Mouse (Mus musculus): Measurements from ENCODE around the gene Ugt8a. TPM values are rescaled to one million over a fixed set of nuclear protein-coding genes. Genes with fewer than 3 reads are reported as not detected.

The Ugt8a gene
- 1.4 and 2.2 TPM in 2 replicates for polyA plus RNA-seq (2012; rRNA removed)

- H3K27me3 ChIP-seq (ENCODE audit: control insufficient read depth, insufficient read depth, low read length): no peaks in the 10 kb centered on the region
- H3K36me3 ChIP-seq (ENCODE audit: control insufficient read depth, insufficient read depth, low read length): no peaks in the 10 kb centered on the region
- TF ChIP-seq POLR2A (IDR thresholded peaks at IDR 0.05; ENCODE audit: control insufficient read depth, low read depth, low read length) (no peak), CTCF (IDR thresholded peaks at IDR 0.05; ENCODE audit: control insufficient read depth, insufficient read depth, insufficient replicate concordance, low read depth, low read length) (no peak)
- peaks cover 5% of the 10 kb centered on the region for H3K4me1 ChIP-seq (ENCODE audit: control insufficient read depth, insufficient read depth, low read length)
- H3K4me3 ChIP-seq (ENCODE audit: control insufficient read depth, low read depth, low read length): peak within 1 kb of the TSS; percentile 86
- H3K27ac ChIP-seq (ENCODE audit: control insufficient read depth, insufficient read depth, low read depth, low read length): peak within 1 kb of the TSS; percentile 75
Measured at GRCm38 (mm10) chr3:125938092-125938755, at the start of gene Ugt8a. Gene Ugt8a (minus strand): TSS chr3:125938619.

GRCm38 (mm10) chr3:125986639-125987038, 48.2 kb upstream of the Ugt8a start:
- Histone ChIP-seq H3K27ac (ENCODE audit: control insufficient read depth, insufficient read depth, low read depth, low read length) (no peak overlapping the region), H3K27me3 (ENCODE audit: control insufficient read depth, insufficient read depth, low read length) (no peaks in the 10 kb centered on the region), H3K4me1 (ENCODE audit: control insufficient read depth, insufficient read depth, low read length) (no peaks in the 10 kb centered on the region), H3K4me3 (ENCODE audit: control insufficient read depth, low read depth, low read length) (no peak overlapping the region), H3K36me3 (ENCODE audit: control insufficient read depth, insufficient read depth, low read length) (no peaks in the 10 kb centered on the region)
- TF ChIP-seq POLR2A (IDR thresholded peaks at IDR 0.05; ENCODE audit: control insufficient read depth, low read depth, low read length): no peak
- TF ChIP-seq CTCF (IDR thresholded peaks at IDR 0.05; ENCODE audit: control insufficient read depth, insufficient read depth, insufficient replicate concordance, low read depth, low read length): no peak

GRCm38 (mm10) chr3:125983707-125984420, 45.4 kb upstream of the Ugt8a start:
- no peaks in the 10 kb centered on the region for H3K4me1 ChIP-seq (ENCODE audit: control insufficient read depth, insufficient read depth, low read length)
- no peaks in the 10 kb centered on the region for H3K27me3 ChIP-seq (ENCODE audit: control insufficient read depth, insufficient read depth, low read length)
- H3K4me3 ChIP-seq (ENCODE audit: control insufficient read depth, low read depth, low read length): no peak overlapping the region
- H3K36me3 ChIP-seq (ENCODE audit: control insufficient read depth, insufficient read depth, low read length): no peaks in the 10 kb centered on the region
- TF ChIP-seq CTCF (IDR thresholded peaks at IDR 0.05; ENCODE audit: control insufficient read depth, insufficient read depth, insufficient replicate concordance, low read depth, low read length): no peak
- no peak for TF ChIP-seq POLR2A (IDR thresholded peaks at IDR 0.05; ENCODE audit: control insufficient read depth, low read depth, low read length)
- no peak overlapping the region for H3K27ac ChIP-seq (ENCODE audit: control insufficient read depth, insufficient read depth, low read depth, low read length)

GRCm38 (mm10) chr3:125979475-125979874, 41.1 kb upstream of the Ugt8a start:
- Histone ChIP-seq H3K4me1 (ENCODE audit: control insufficient read depth, insufficient read depth, low read length) (no peaks in the 10 kb centered on the region), H3K4me3 (ENCODE audit: control insufficient read depth, low read depth, low read length) (no peak overlapping the region), H3K36me3 (ENCODE audit: control insufficient read depth, insufficient read depth, low read length) (no peaks in the 10 kb centered on the region), H3K27me3 (ENCODE audit: control insufficient read depth, insufficient read depth, low read length) (no peaks in the 10 kb centered on the region), H3K27ac (ENCODE audit: control insufficient read depth, insufficient read depth, low read depth, low read length) (no peak overlapping the region)
- TF ChIP-seq CTCF (IDR thresholded peaks at IDR 0.05; ENCODE audit: control insufficient read depth, insufficient read depth, insufficient replicate concordance, low read depth, low read length) (no peak), POLR2A (IDR thresholded peaks at IDR 0.05; ENCODE audit: control insufficient read depth, low read depth, low read length) (no peak)

- Histone ChIP-seq H3K27me3 (ENCODE audit: control insufficient read depth, insufficient read depth, low read length) (no peaks in the 10 kb centered on the region), H3K36me3 (ENCODE audit: control insufficient read depth, insufficient read depth, low read length) (no peaks in the 10 kb centered on the region), H3K4me1 (ENCODE audit: control insufficient read depth, insufficient read depth, low read length) (no peaks in the 10 kb centered on the region), H3K27ac (ENCODE audit: control insufficient read depth, insufficient read depth, low read depth, low read length) (no peak overlapping the region), H3K4me3 (ENCODE audit: control insufficient read depth, low read depth, low read length) (no peak overlapping the region)
- TF ChIP-seq CTCF (IDR thresholded peaks at IDR 0.05; ENCODE audit: control insufficient read depth, insufficient read depth, insufficient replicate concordance, low read depth, low read length) (no peak), POLR2A (IDR thresholded peaks at IDR 0.05; ENCODE audit: control insufficient read depth, low read depth, low read length) (no peak)
Measured at GRCm38 (mm10) chr3:125975899-125976298, 37.5 kb upstream of the Ugt8a start.

GRCm38 (mm10) chr3:125969458-125969857, 31.0 kb upstream of the Ugt8a start:
- no peak overlapping the region for H3K27ac ChIP-seq (ENCODE audit: control insufficient read depth, insufficient read depth, low read depth, low read length)
- no peaks in the 10 kb centered on the region for H3K27me3 ChIP-seq (ENCODE audit: control insufficient read depth, insufficient read depth, low read length)
- no peaks in the 10 kb centered on the region for H3K4me1 ChIP-seq (ENCODE audit: control insufficient read depth, insufficient read depth, low read length)
- H3K36me3 ChIP-seq (ENCODE audit: control insufficient read depth, insufficient read depth, low read length): no peaks in the 10 kb centered on the region
- TF ChIP-seq POLR2A (IDR thresholded peaks at IDR 0.05; ENCODE audit: control insufficient read depth, low read depth, low read length) (no peak), CTCF (IDR thresholded peaks at IDR 0.05; ENCODE audit: control insufficient read depth, insufficient read depth, insufficient replicate concordance, low read depth, low read length) (no peak)
- no peak overlapping the region for H3K4me3 ChIP-seq (ENCODE audit: control insufficient read depth, low read depth, low read length)

- TF ChIP-seq CTCF (IDR thresholded peaks at IDR 0.05; ENCODE audit: control insufficient read depth, insufficient read depth, insufficient replicate concordance, low read depth, low read length) (no peak), POLR2A (IDR thresholded peaks at IDR 0.05; ENCODE audit: control insufficient read depth, low read depth, low read length) (no peak)
- no peaks in the 10 kb centered on the region for H3K27me3 ChIP-seq (ENCODE audit: control insufficient read depth, insufficient read depth, low read length)
- no peak overlapping the region for H3K27ac ChIP-seq (ENCODE audit: control insufficient read depth, insufficient read depth, low read depth, low read length)
- no peaks in the 10 kb centered on the region for H3K4me1 ChIP-seq (ENCODE audit: control insufficient read depth, insufficient read depth, low read length)
- H3K4me3 ChIP-seq (ENCODE audit: control insufficient read depth, low read depth, low read length): no peak overlapping the region
- no peaks in the 10 kb centered on the region for H3K36me3 ChIP-seq (ENCODE audit: control insufficient read depth, insufficient read depth, low read length)
Measured at GRCm38 (mm10) chr3:125956196-125956885, 17.9 kb upstream of the Ugt8a start.

All from testis, adult 2 months (tissue).